Mouse (Mus musculus) embryonic fibroblast, embryonic 13.5 days (primary cell): ENCODE measurements around the gene Slc16a9. TPM values are rescaled to one million over a fixed set of nuclear protein-coding genes. Genes with fewer than 3 reads are reported as not detected.

Experiments used
- H3K27ac ChIP-seq: 2 replicates; pipeline ENCODE4 v1.5.1; 2012; ENCODE audit warnings: low read length, control low read depth, inconsistent platforms; ENCODE audit not compliant: insufficient read depth
- H3K4me1 ChIP-seq: 2 replicates; pipeline ENCODE4 v1.6.1; 2011; ENCODE audit warnings: low read length; ENCODE audit not compliant: control insufficient read depth, insufficient read depth
- H3K4me3 ChIP-seq: 2 replicates; pipeline ENCODE4 v1.5.1; 2011; ENCODE audit warnings: mild to moderate bottlenecking, control low read depth, low read length; ENCODE audit not compliant: insufficient read depth
- CTCF ChIP-seq: IDR thresholded peaks from 2 replicates; pipeline ENCODE4 v1.5.1; 2011; ENCODE audit warnings: mild to moderate bottlenecking, control low read depth, low read length, moderate library complexity, borderline replicate concordance; ENCODE audit not compliant: insufficient read depth
- POLR2A ChIP-seq: IDR thresholded peaks from 2 replicates; pipeline ENCODE4 v1.6.1; 2011; ENCODE audit warnings: low read depth, mild to moderate bottlenecking, control low read depth, low read length, moderate library complexity
- polyA plus RNA-seq: library from polyadenylated mRNA; stranded (reverse); fragments of >200 nt; gene quantifications from 2 replicates; pipeline ENCODE4 v1.2.4, GENCODE M21; 2011; ENCODE audit warnings: low read depth; ENCODE audit not compliant: missing spikeins, insufficient read length

The Slc16a9 gene
- polyA plus RNA-seq, 1 experiment = 2.0 TPM

GRCm38 (mm10) chr10:70318630-70319029 is 73.7 kb downstream of the Slc16a9 start:
- Histone ChIP-seq H3K27ac (no peak overlapping the region), H3K4me3 (no peak overlapping the region), H3K4me1 (no peaks in the 10 kb centered on the region)
- TF ChIP-seq POLR2A (no peak), CTCF (no peak)

GRCm38 (mm10) chr10:70325518-70325917 is 80.6 kb downstream of the Slc16a9 start:
- no peak for TF ChIP-seq CTCF
- TF ChIP-seq POLR2A = no peak

GRCm38 (mm10) chr10:70327331-70327730 is 82.4 kb downstream of the Slc16a9 start:
- H3K4me3 ChIP-seq = no peak overlapping the region
- no peaks in the 10 kb centered on the region for H3K4me1 ChIP-seq
- TF ChIP-seq CTCF = no peak
- no peak for TF ChIP-seq POLR2A
- H3K27ac ChIP-seq = no peak overlapping the region

More at GRCm38 (mm10) chr10:70325518-70325917, 80.6 kb downstream of the Slc16a9 start:
- no peak overlapping the region for H3K4me3 ChIP-seq
- H3K27ac ChIP-seq = no peak overlapping the region
- no peaks in the 10 kb centered on the region for H3K4me1 ChIP-seq

- Histone ChIP-seq H3K27ac (no peak overlapping the region), H3K4me1 (no peaks in the 10 kb centered on the region)
- TF ChIP-seq CTCF = no peak
- no peak for TF ChIP-seq POLR2A
Measured at GRCm38 (mm10) chr10:70328139-70328538, 83.2 kb downstream of the Slc16a9 start.

More at GRCm38 (mm10) chr10:70328139-70328538, 83.2 kb downstream of the Slc16a9 start:
- no peak overlapping the region for H3K4me3 ChIP-seq

Other genes with a start within 250 kb of the Slc16a9 start
- gene Ccdc6, start 148.0 kb upstream of the Slc16a9 start, polyA plus RNA-seq = 68.8 and 74.6 TPM in 2 replicates
- gene Mrln, start 40.4 kb upstream of the Slc16a9 start, polyA plus RNA-seq = not detected in 2 replicates
- 12.8 and 15.9 TPM in 2 replicates for gene Fam13c, start 195.4 kb downstream of the Slc16a9 start, polyA plus RNA-seq